Mouse (Mus musculus) erythroid progenitor cell, adult 5-6 weeks (primary cell): ENCODE measurements around the gene Kcns3. TPM values are rescaled to one million over a fixed set of nuclear protein-coding genes. Genes with fewer than 3 reads are reported as not detected.
"Not testable (repeated sequence)": the region's sequence is repeated elsewhere in the genome, so short reads cannot be mapped to it uniquely, and the experiment has no call there.

Experiments
- ATAC-seq: replicated peaks from 2 replicates; pipeline ENCODE4 v1.8.0; 2016; ENCODE audit warnings: moderate number of reproducible peaks, mild to moderate bottlenecking, moderate TSS enrichment, inconsistent platforms; ENCODE audit not compliant: poor library complexity, low FRiP score, severe bottlenecking
- total RNA-seq, 2 experiments: library from RNA; stranded (forward) in 1 of 2; stranded (reverse) in 1 of 2; fragments of 150-400 nt in 1 of 2; fragments of 186-747, 209-891 nt in 1 of 2; gene quantifications; 2 replicates each; pipeline versions ENCODE4 v1.2.3 to v1.2.4; 2015 to 2017; ENCODE audit warnings: low replicate concordance in 2 of 2

The Kcns3 gene
- total RNA-seq, 2 experiments from 2014 or later = not detected

DNA sequence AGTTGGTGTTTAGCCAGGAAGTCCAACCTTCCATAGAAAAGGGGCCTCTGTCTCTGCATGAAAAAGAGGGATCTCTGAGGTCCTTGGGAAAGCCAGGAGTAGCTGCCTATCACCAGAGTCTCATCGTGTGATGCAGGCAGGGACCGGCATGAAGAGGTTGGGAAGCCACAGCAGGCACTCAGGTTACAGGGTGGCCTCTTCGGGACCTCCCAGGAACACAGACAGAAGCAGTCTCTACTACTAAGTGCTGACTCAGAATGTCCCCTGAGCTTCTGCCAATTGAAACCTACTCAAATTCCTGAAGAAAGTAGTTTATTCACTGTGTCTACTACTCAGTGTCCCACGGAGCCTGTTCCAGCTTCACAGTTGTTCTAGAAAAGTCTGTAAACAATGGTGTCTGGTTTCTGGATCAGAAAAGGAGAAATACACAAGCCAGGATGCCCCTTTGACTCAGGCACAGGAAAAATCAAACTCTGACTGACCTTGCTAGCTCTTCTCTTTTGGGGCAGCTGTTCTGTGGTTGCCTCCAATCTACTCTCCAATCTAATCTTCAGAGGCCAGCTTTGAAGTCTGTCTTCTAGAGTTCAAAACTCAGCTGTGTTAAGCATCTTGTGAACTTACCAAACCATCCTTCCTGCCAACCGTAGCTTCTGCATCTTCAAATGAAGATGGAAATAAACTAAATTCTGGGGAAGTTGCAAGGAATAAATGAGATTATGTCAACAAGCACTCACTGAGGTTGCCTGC, 62.1 kb downstream of the Kcns3 start:
- no peak for ATAC-seq

DNA sequence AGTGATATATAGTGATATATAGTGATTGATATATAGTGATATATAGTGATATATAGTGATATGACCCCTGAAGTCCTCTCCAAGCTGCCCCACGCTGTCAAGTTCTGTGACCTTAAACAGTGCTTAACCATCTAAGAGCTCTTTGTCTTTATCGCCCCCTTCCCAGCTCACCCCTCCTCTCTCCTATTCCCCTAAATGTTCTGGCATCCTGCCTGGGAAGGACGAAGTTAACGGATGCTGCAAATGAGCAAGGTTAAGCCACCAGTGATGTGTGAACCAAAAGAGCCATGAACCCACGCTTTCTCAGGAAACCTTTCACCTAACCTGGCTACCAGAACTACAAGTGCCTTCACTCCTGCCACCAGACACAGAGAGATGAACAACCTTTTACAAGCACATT, 64.0 kb downstream of the Kcns3 start:
- ATAC-seq = no peak

DNA sequence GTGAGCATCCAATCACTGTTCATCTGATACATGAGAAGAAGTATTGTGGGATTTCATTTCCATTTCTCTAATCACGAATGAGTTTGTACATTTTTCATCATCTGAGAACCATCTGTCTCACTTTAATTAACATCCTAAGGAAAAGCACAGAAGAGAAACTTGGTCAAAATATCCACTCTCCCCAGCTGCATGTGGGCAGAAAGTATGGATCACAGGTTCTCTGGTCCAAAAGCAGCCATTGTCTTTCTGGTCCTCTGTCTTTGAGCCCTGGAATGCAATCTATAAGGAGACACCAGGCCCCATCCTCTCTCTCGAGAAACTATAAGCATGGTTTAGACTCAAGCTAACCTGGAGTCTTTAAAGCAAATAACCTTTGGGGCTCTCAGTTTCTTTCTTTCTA, 79.8 kb downstream of the Kcns3 start:
- no peak for ATAC-seq

DNA sequence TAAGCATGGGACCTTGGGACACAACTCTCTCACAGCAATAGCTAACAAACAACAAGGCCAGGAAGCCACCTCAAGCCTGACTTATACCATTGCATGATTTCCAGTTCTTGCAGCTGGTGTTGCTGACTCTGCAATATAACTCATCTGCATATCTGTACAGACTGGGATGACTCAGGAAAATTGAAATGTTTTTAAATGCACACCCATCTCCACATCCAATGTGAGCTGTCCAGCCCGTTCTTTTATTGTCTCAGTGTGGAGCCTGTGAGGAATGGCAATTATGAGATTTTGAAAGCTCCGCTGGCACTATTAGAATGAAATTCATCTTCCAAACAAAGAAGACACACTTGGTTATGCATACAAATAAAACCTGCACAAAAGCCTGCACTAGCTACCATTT, 84.0 kb downstream of the Kcns3 start:
- no peak for ATAC-seq

DNA sequence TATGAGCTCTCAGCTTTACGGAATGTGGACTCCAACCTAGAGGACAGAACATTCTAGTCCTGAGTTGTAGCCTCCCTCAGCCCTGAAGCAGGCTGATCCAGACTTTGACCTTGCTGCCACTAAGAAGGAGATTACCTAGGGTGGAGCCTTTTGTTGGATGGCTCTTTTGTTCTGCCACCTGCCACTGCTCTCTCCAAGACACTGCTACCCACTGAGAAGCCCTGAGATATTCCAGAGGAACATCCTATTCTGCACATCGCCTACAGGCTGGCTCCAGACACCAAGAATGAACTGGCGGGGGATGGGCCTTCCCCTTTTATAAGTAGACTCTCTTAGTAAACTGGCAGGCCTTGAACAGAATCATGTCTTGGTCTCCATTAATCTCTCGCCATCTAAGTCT, 98.2 kb downstream of the Kcns3 start:
- ATAC-seq = not testable (repeated sequence)

DNA sequence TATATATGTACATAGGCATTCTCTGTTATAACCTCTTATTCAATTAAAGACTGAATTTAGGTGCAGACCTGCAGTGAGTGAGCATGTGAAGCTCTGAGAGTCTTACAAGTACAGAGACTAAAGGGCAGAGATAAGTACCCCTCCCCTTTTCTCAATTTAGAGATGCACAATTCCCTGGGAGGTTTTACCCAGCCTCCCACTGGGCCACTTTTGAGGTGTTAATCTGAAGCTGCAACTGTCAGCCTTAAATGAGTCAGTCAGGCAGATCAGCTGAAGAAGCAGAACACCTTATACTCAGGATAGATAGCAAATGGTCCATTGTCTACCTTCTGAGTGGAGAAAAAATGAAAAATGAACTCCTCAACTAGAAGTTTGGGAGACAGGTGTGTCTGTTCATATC, 109.0 kb downstream of the Kcns3 start:
- no peak for ATAC-seq

Other genes starting within 250 kb of the Kcns3 start
- not detected in 2 replicates for gene Msgn1, start 57.9 kb upstream of the Kcns3 start, total RNA-seq (2015; ENCODE audit: low replicate concordance)
- gene Msgn1, start 57.9 kb upstream of the Kcns3 start, total RNA-seq (2017; ENCODE audit: low replicate concordance) = not detected in 2 replicates
- gene Gen1, start 114.7 kb upstream of the Kcns3 start, total RNA-seq (2015; ENCODE audit: low replicate concordance) = 81.8 and 117 TPM in 2 replicates
- 196 and 214 TPM in 2 replicates for gene Gen1, start 114.7 kb upstream of the Kcns3 start, total RNA-seq (2017; ENCODE audit: low replicate concordance)
- 161 and 174 TPM in 2 replicates for gene Smc6, start 114.8 kb upstream of the Kcns3 start, total RNA-seq (2015; ENCODE audit: low replicate concordance)
- gene Smc6, start 114.8 kb upstream of the Kcns3 start, total RNA-seq (2017; ENCODE audit: low replicate concordance) = 209 and 324 TPM in 2 replicates